Mouse (Mus musculus): ENCODE measurements around the gene Zfp143. TPM values are rescaled to one million over a fixed set of nuclear protein-coding genes. Genes with fewer than 3 reads are reported as not detected.
"Not testable (repeated sequence)": the region's sequence is repeated elsewhere in the genome, so short reads cannot be mapped to it uniquely, and the experiment has no call there.

Zfp143 gene
- polyA plus RNA-seq, 1 experiment, result 16.0 TPM

DNA sequence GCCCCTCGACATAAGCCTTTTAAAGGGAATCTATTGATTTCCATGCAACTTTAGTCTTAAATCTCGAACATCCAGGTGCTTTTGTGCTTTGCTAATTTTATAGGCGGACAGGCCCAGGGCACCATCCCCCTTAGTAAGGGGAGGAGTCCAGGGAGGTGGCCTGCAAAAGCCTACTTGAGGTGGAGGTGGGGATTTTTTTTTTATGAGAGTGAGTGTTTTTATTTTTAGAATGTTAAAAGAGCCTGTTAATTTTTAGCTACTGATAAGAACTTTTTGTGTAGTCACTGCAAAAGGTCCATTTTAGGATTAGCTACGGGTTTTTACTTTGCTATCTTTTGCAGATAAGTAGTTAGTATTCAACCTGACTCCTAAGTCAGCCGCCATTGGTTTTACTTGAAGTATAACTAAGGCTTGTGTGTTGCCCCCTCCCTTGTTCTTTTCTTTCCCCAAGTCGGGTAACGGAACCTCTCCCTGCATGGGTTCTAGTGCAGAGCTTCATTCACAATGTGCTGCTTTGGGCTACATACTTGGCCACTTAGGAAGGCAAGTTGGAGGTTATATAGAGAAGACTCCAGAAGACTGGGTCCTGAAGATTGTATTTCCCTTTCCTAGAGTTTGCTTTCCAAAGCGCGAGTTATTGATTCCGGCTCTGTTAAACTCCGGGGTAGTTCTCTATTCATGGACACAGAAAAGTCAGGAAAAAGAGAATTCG is 63.0 kb downstream of the Zfp143 start:
- WGBS, result 65% methylated on average over 12 of the region's 12 CpGs
- DNase-seq, result peak in 1 of 2 experiments; percentile 15
- H3K27ac ChIP-seq (ENCODE audit: insufficient read depth, low read length), result no peak overlapping the region; the same call in 1 of the 2 replicates
- no peaks in the 10 kb centered on the region for H3K4me1 ChIP-seq (ENCODE audit: control insufficient read depth, insufficient read depth, low read length)
- no peak for TF ChIP-seq POLR2A (IDR thresholded peaks at IDR 0.05; ENCODE audit: borderline replicate concordance, insufficient read depth, low read length)
- TF ChIP-seq CTCF (IDR thresholded peaks at IDR 0.05; ENCODE audit: borderline replicate concordance, insufficient read depth, low read depth, low read length), result no peak
- no peaks in the 10 kb centered on the region for H3K27me3 ChIP-seq (ENCODE audit: control insufficient read depth, insufficient read depth, low read length)
- H3K4me3 ChIP-seq (replicated peaks; ENCODE audit: insufficient read depth, low read depth, low read length), result peak overlapping the region; percentile 81

DNA sequence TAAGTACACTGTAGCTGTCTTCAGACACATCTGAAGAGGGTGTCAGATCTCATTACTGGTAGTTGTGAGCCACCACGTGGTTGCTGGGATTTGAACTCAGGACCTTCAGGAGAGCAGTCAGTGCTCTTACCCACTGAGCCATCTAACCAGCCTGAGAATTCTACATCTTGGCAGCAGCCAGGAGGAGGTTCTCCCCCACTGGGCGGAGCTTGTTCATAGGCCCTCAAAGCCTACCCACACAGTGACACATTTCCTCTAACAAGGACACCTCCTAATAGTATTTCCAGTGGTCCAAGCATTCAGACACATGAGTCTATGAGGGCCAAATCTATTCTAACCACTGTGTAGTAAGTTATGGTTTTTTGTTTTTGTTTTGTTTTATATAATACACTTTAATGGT is 67.5 kb downstream of the Zfp143 start:
- Histone ChIP-seq H3K27me3 (ENCODE audit: control insufficient read depth, insufficient read depth, low read length) (no peaks in the 10 kb centered on the region), H3K4me1 (ENCODE audit: control insufficient read depth, insufficient read depth, low read length) (no peaks in the 10 kb centered on the region), H3K27ac (ENCODE audit: insufficient read depth, low read length) (no peak overlapping the region), H3K4me3 (replicated peaks; ENCODE audit: insufficient read depth, low read depth, low read length) (no peak overlapping the region)
- TF ChIP-seq POLR2A (IDR thresholded peaks at IDR 0.05; ENCODE audit: borderline replicate concordance, insufficient read depth, low read length) (no peak), CTCF (IDR thresholded peaks at IDR 0.05; ENCODE audit: borderline replicate concordance, insufficient read depth, low read depth, low read length) (no peak)
- WGBS, result 87% methylated on average over 2 of the region's 2 CpGs
- DNase-seq, result no peak

DNA sequence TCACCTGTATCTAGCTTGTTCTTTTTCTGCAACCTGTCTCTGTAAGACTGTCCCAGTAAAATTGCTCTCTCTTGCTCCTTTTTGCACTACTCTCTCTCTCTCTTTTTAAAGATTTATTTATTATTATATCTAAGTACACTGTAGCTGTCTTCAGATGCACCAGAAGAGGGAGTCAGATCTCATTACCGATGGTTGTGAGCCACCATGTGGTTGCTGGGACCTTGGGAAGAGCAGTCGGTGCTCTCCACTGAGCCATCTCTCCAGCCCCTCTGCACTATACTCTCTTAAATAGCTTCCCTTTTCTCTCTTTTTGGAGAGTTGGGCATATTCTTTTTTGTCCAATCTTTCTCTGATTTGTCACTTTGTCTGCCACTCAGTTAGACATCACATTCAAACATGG is 71.3 kb downstream of the Zfp143 start:
- not testable (repeated sequence) for DNase-seq; H3K4me3 ChIP-seq (replicated peaks; ENCODE audit: insufficient read depth, low read depth, low read length); H3K4me1 ChIP-seq (ENCODE audit: control insufficient read depth, insufficient read depth, low read length); H3K27me3 ChIP-seq (ENCODE audit: control insufficient read depth, insufficient read depth, low read length); H3K27ac ChIP-seq (ENCODE audit: insufficient read depth, low read length)
- 67% methylated on average over 2 of the region's 2 CpGs for WGBS

DNA sequence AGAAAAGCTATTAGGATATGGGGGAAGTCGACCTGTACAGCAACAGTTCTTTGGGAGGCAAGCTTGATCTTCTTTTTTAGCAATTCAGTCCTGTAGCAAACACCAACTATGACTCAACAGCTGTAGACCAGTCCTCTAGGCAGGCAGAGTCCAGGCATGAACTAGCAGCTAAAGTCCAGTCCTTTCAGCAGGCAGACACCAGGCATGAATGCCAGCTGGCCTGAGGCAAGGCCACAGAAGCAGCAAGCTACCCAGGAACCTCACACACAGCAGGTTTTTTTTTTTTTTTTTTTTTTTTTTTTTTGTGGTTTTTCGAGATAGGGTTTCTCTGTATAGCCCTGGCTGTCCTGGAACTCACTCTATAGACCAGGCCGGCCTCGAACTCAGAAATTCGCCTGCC is 73.0 kb downstream of the Zfp143 start:
- WGBS, result 88% methylated on average over 5 of the region's 5 CpGs
- no peak overlapping the region for H3K27ac ChIP-seq (ENCODE audit: insufficient read depth, low read length)
- H3K27me3 ChIP-seq (ENCODE audit: control insufficient read depth, insufficient read depth, low read length), result no peaks in the 10 kb centered on the region
- no peaks in the 10 kb centered on the region for H3K4me1 ChIP-seq (ENCODE audit: control insufficient read depth, insufficient read depth, low read length)
- no peak for DNase-seq
- H3K4me3 ChIP-seq (replicated peaks; ENCODE audit: insufficient read depth, low read depth, low read length), result no peak overlapping the region
- TF ChIP-seq CTCF (IDR thresholded peaks at IDR 0.05; ENCODE audit: borderline replicate concordance, insufficient read depth, low read depth, low read length) (no peak), POLR2A (IDR thresholded peaks at IDR 0.05; ENCODE audit: borderline replicate concordance, insufficient read depth, low read length) (no peak)

DNA sequence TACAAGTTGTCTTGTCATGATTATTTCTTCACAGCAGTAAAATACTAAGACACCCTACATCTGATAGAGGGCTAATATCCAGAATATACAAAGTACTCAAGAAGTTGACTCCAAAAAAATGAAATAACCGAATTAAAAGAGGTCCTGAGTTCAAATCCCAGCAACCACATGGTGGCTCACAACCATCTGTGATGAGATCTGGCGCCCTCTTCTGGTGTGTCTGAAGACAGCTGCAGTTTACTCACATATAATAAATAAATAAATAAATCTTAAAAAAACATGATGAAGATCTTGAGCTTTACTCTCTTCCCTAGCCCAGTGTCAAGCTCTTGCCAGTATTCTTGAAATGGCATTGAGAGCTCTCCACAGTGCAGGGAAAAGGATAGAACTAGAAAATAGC is 77.5 kb downstream of the Zfp143 start:
- H3K4me3 ChIP-seq (replicated peaks; ENCODE audit: insufficient read depth, low read depth, low read length), result no peak overlapping the region
- no peaks in the 10 kb centered on the region for H3K4me1 ChIP-seq (ENCODE audit: control insufficient read depth, insufficient read depth, low read length)
- TF ChIP-seq CTCF (IDR thresholded peaks at IDR 0.05; ENCODE audit: borderline replicate concordance, insufficient read depth, low read depth, low read length) (no peak), POLR2A (IDR thresholded peaks at IDR 0.05; ENCODE audit: borderline replicate concordance, insufficient read depth, low read length) (no peak)
- H3K27ac ChIP-seq (ENCODE audit: insufficient read depth, low read length), result no peak overlapping the region
- 88% methylated on average over 2 of the region's 2 CpGs for WGBS
- DNase-seq, result no peak
- no peaks in the 10 kb centered on the region for H3K27me3 ChIP-seq (ENCODE audit: control insufficient read depth, insufficient read depth, low read length)

DNA sequence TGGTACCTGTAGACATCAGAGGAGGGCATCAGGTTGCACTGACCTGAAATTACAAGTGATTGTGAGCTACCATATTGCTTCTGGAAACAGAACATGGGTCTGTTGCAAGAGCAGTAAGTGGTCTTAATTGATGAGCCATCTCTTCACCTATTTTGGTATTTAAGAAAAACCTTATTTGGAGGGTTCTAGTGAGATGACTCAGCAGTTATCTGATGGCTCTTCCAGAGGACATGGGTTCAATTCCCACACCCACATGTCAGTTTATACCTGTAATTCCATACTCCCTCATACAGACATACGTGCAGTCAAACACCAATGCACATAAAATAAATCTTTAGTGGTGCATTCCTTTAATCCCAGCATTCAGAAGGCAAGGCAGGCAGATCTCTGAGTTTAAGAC is 82.8 kb downstream of the Zfp143 start:
- H3K4me3 ChIP-seq (replicated peaks; ENCODE audit: insufficient read depth, low read depth, low read length), result no peak overlapping the region
- H3K27me3 ChIP-seq (ENCODE audit: control insufficient read depth, insufficient read depth, low read length), result no peaks in the 10 kb centered on the region
- no peak for DNase-seq
- TF ChIP-seq CTCF (IDR thresholded peaks at IDR 0.05; ENCODE audit: borderline replicate concordance, insufficient read depth, low read depth, low read length) (no peak), POLR2A (IDR thresholded peaks at IDR 0.05; ENCODE audit: borderline replicate concordance, insufficient read depth, low read length) (no peak)
- H3K27ac ChIP-seq (ENCODE audit: insufficient read depth, low read length), result no peak overlapping the region
- WGBS, result 93% methylated on average over 1 of the region's 1 CpGs
- no peaks in the 10 kb centered on the region for H3K4me1 ChIP-seq (ENCODE audit: control insufficient read depth, insufficient read depth, low read length)

Other genes with a start within 250 kb of the Zfp143 start
- 0.26 and 0.33 TPM in 2 replicates for gene Scube2, start 195.5 kb upstream of the Zfp143 start, polyA plus RNA-seq (2012; rRNA removed)
- gene Dennd5a, start 100.7 kb upstream of the Zfp143 start, polyA plus RNA-seq (2012; rRNA removed), result 270 TPM in 2 replicates
- 61.8 and 66.0 TPM in 2 replicates for gene Tmem41b, start 74.3 kb upstream of the Zfp143 start, polyA plus RNA-seq (2012; rRNA removed)
- gene Ipo7, start 42.9 kb upstream of the Zfp143 start, polyA plus RNA-seq (2012; rRNA removed), result 46.5 and 50.8 TPM in 2 replicates
- gene Wee1, start 60.8 kb downstream of the Zfp143 start, polyA plus RNA-seq (2012; rRNA removed), result 15.9 and 16.9 TPM in 2 replicates
- 5.2 and 5.4 TPM in 2 replicates for gene Swap70, start 160.5 kb downstream of the Zfp143 start, polyA plus RNA-seq (2012; rRNA removed)